Mouse (Mus musculus): ENCODE data around the gene Olfr1028.

Olfr1028 gene

DNA sequence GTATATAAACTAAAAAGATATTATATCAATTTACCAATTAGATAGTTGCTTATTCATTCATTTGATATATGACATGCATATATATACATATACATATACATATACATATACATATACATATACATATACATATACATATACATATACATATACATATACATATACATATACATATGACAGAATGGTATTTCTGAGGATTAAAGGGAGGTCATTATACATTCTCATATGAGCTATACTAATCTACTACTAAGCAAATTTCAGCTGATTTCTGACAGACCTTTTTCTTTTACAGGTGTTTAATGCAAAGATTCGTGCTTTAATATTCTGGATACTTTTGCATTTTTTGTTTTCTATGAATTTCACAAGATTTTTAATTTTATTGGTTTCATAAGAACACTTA lies at the start of gene Olfr1028:
Gene Olfr1028 (plus strand): TSS at position 301 of the 400 bp plus-strand sequence.
- DNase-seq (ENCODE audit: low spot score), result no peak

DNA sequence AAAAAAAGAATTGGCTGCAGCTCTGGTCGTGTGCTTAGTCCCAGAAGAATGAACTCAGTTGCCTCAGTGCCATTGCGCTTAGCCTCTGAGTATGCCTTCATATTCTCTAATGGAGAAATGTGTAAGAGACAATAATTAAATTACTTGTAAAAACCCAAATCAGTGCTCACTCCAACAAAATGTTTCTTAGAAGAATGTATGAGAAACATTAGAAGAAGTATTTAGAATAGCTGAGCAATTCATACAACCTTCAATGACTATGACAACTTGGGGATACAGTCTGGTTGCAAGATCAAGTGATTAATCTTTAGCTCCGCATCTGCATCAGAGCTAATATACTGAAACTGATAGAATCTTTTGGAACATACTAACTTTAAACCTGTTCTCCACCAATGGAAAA lies 45.3 kb upstream of the Olfr1028 start, which contains the start of gene Olfr1024:
Gene Olfr1024 (minus strand): TSS at position 101 of the 400 bp plus-strand sequence.
- DNase-seq (ENCODE audit: low spot score), result no peak

DNA sequence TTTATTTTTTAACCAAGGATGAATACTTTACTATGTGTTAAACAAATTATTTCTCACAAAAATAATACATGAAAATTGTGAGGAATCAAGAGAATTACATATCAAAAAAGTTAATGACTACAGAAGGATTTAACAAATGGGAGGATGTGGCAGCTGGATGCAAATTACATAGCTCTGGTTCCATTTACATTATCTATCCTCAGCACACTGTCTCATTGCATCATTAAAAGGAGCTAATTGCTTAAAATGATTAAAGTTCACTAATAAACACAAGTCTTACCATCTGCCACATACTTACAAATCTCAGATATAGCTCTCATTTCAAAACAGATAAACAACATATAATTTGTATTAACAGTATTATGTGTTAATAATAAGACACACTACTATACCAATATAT lies 37.0 kb upstream of the Olfr1028 start:
- DNase-seq (ENCODE audit: low spot score), result no peak

- DNase-seq (ENCODE audit: low spot score), result no peak
Observed at GRCm38 (mm10) chr2:85914893-85915292, 35.3 kb upstream of the Olfr1028 start, which contains the start of gene Olfr1025-ps1. Olfr1025-ps1 (plus strand) TSS chr2:85915193.

- DNase-seq (ENCODE audit: low spot score), result no peak
Observed at GRCm38 (mm10) chr2:85921258-85921657, 29.0 kb upstream of the Olfr1028 start, which contains the start of gene Olfr1026. Olfr1026 (plus strand) TSS chr2:85921558.

DNA sequence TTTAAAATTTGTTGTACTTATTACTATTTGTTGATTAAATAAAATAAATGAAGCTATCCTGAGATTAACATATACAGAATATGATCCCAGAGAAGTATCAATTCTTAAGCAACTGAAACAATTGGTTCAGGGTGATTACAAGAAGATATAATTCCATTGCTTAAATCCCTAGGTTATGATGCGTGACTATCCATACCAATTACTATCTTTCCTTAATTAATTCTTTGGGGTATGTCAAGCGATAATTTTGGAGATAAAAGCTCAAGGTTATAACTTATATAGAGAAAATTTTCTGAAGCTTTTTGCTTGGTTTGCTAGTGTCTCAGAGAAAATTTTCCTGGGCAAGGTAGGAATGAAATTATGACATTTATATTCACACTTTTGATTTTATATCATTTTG lies 23.4 kb downstream of the Olfr1028 start, which contains the start of gene Olfr1029:
Gene Olfr1029 (plus strand): TSS at position 301 of the 400 bp plus-strand sequence.
- DNase-seq (ENCODE audit: low spot score), result no peak

DNA sequence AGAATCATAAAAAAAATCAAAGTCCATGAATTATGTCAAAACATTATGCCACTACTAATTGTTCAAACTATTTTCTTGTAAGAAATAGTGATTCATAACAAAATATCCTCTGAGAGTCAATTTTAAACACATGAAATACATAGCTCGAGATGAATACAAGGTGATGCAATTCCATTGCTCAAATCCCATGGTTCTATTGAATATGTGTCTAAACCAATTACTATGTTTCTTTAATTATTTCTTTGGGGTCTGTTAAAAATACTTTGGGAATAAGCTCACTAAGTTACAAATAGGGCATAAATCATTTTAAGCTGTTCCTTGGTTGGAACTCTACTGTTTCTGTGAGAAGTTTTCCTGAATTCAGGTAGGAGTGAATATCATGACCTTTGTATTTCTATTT lies 28.7 kb downstream of the Olfr1028 start, which contains the start of gene Olfr1030:
Gene Olfr1030 (plus strand): TSS at position 301 of the 400 bp plus-strand sequence.
- no peak for DNase-seq (ENCODE audit: low spot score)

DNA sequence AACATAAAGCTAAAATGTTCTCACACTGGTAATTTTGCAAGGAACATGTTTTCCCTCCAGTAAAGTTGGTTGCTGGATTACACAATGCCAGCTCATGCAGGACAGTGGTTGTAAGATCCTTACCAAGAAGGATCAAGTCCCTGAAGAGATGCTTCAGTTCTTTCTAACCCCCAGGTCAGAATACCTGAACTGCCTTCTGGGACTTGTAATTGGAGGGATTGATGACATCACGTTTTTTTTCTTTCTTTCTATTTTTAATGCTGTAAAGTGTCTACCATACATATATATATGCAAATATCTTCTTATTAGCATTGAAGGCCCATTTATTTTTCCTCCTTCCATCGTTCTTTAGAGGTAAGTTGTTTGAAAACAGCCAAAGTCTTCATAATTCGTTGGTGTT lies 39.8 kb downstream of the Olfr1028 start, which contains the start of gene Olfr1031:
Gene Olfr1031 (plus strand): TSS at position 301 of the 400 bp plus-strand sequence.
- DNase-seq (ENCODE audit: low spot score), result no peak
